Mouse (Mus musculus) G1E (cell line): ENCODE measurements around the gene Nsmce4a.

Source experiments
- CTCF ChIP-seq: IDR thresholded peaks from 2 replicates; pipeline ENCODE4 v1.5.1; 2012; ENCODE audit warnings: low read depth, low read length, inconsistent platforms, mixed read lengths
- GATA1 ChIP-seq: IDR thresholded peaks from 2 replicates; pipeline ENCODE4 v1.6.1; 2012; ENCODE audit warnings: borderline replicate concordance, low read length, inconsistent platforms, mixed read lengths
- GATA2 ChIP-seq: IDR thresholded peaks from 2 replicates; pipeline ENCODE4 v1.6.1; 2012; ENCODE audit warnings: low read depth, low read length, inconsistent platforms, borderline replicate concordance
- POLR2AphosphoS5 ChIP-seq: IDR thresholded peaks from 2 replicates; pipeline ENCODE4 v1.6.1; 2012; ENCODE audit warnings: low read depth, low read length, inconsistent platforms; ENCODE audit not compliant: insufficient replicate concordance
- TAL1 ChIP-seq: conservative IDR thresholded peaks from 2 replicates; pipeline ENCODE4 v1.6.1; 2012; ENCODE audit warnings: low read depth, low read length, inconsistent platforms, mixed read lengths

GRCm38 (mm10) chr7:130606958-130607357 lies 34.0 kb upstream of the Nsmce4a start:
- TF ChIP-seq GATA1 (no peak), CTCF (no peak), GATA2 (no peak), POLR2AphosphoS5 (no peak), TAL1 (no peak)
